Mouse (Mus musculus) lung, adult 2 months (tissue): ENCODE results near the gene Rrp36.

ENCODE experiments used
- CTCF ChIP-seq: fragments of 200-500 bp; IDR thresholded peaks from 2 replicates; pipeline ENCODE4 v1.5.1; 2011; ENCODE audit warnings: mild to moderate bottlenecking, low read length, control low read depth; ENCODE audit not compliant: insufficient read depth
- POLR2A ChIP-seq: fragments of 200-500 bp; IDR thresholded peaks from 2 replicates; pipeline ENCODE4 v1.6.1; 2011; ENCODE audit warnings: low read depth, mild to moderate bottlenecking, control low read depth, low read length, borderline replicate concordance; ENCODE audit errors: extremely low read depth

DNA sequence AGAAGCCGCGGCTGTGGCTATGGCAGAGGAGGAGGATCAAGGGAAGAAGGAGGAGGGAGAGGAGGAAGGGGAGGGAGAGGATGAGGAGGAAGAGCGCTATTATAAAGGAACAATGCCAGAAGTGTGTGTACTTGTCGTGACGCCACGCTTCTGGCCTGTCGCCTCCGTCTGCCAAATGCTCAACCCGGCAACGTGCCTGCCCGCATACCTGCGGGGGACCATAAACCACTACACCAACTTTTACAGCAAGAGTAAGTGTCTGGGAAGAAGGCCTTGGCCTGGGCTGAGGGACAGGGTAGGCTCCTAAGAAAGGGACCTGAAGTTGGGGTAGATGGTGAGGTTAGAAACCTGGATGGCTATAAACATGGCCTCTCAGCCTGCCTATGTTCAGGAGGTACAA lies 12.2 kb downstream of the Rrp36 start:
- no peak for TF ChIP-seq CTCF
- TF ChIP-seq POLR2A: no peak
